Mouse (Mus musculus) CH12F3 (cell line): ENCODE measurements around the gene Trank1.

ENCODE experiments used
- in situ Hi-C: fragments of 300-500 bp; cut with MboI; formaldehyde crosslinking; loops from 2 replicates; pipeline ENCODE4 v1.14.3; 2020; ENCODE audit warnings: low sequenced_read_pairs

Trank1 gene

GRCm38 (mm10) chr9:111377868-111378267, 66.3 kb downstream of the Trank1 start:
- in situ Hi-C loops = no loop called here

- in situ Hi-C loops = no loop called here
Observed at GRCm38 (mm10) chr9:111381056-111382025, 69.8 kb downstream of the Trank1 start.

- in situ Hi-C loops = no loop called here
Observed at GRCm38 (mm10) chr9:111382469-111382868, 70.9 kb downstream of the Trank1 start.

- in situ Hi-C loops = no loop called here
Observed at GRCm38 (mm10) chr9:111383046-111383445, 71.5 kb downstream of the Trank1 start.

- in situ Hi-C loops = no loop called here
Observed at GRCm38 (mm10) chr9:111383756-111384155, 72.2 kb downstream of the Trank1 start.

GRCm38 (mm10) chr9:111385526-111386491, 74.3 kb downstream of the Trank1 start:
- in situ Hi-C loops = no loop called here

DNA sequence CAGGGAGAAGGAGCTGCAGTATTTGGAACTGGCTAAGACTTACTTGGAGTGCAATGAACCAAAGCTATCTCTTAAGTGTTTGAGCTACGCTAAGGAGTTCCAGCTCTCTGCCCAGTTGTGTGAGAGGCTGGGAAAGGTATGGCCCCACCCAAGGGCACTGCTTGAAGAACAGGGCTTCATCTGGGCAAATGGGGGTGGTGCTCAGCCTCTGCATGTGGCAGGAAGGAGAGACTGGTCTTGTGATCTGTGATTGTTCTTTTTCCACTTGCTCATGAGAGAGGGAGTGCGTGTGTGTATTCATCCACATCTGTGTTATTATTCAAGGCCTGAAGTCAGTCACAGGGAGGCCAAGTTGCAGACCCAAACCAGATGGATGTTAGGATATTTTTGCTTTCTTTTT, 75.0 kb downstream of the Trank1 start:
- in situ Hi-C loops = no loop called here

- in situ Hi-C loops = no loop called here
Observed at GRCm38 (mm10) chr9:111387576-111387975, 76.0 kb downstream of the Trank1 start.

- in situ Hi-C loops = no loop called here
Observed at GRCm38 (mm10) chr9:111390016-111390415, 78.5 kb downstream of the Trank1 start.

DNA sequence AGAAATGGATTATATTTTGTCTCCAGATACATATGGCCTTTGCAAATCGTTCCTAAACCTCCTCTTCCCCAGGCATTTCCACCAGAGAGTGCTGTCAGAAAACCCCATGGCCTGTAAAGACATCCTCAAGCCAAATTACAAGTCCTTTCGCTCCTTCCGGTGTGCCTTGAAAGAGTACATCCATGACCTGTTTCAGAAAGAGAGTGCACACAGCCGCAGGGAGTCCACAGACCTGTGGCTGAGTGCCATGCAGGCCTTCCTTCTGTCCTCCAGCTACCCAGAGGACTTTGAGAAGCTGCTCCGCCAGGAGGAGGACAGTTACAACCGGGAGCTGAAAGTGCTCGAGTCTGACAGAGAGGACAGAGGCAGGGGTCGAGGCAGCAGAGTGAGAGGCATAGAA, 79.5 kb downstream of the Trank1 start:
- in situ Hi-C loops = no loop called here

DNA sequence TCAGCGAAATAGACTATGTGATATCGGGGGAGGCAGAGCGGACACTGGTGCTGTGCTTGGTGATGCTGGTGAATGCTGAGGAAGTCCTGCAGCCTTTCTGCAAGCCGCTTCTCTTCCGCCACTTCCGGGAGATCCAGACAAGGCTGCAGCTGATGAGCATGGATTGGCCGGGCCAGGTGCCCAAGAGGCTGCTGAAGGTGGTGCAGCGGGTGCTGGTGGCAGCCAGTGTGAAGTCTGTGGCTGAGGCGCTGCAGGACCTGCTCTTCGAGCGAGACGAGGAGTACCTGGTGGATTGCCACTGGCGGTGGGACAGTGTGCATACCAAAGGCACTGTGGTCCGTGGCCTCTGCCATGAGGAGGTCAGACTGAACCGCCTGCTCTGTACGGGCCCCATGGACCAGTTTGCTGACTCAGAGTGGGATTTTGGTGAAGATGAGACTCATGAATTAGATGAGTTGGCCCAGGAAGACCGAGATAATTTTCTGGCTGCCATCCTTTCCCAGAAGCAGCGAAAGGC, 80.4 kb downstream of the Trank1 start:
- in situ Hi-C loops = no loop called here

- in situ Hi-C loops = no loop called here
Observed at GRCm38 (mm10) chr9:111395265-111395664, 83.7 kb downstream of the Trank1 start.

DNA sequence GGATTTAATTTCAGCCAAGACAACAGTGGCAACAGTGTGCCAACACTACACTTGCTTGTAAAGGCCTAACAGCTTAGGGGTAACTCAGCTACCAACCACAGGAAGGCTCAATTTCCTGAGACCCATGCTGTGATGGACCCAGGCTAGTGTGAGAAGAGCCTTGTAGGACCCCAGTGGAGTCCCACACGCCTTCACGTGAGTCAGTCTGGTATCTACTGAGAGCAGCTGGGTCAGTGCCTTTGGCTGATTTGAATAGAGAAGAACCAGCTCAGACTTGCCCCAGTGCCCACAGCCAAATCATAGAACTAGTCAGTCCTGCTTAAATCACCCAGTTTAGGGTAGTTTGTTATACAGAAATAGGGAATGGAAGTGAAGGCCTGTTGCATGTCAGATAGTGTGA, 86.5 kb downstream of the Trank1 start:
- in situ Hi-C loops = no loop called here

DNA sequence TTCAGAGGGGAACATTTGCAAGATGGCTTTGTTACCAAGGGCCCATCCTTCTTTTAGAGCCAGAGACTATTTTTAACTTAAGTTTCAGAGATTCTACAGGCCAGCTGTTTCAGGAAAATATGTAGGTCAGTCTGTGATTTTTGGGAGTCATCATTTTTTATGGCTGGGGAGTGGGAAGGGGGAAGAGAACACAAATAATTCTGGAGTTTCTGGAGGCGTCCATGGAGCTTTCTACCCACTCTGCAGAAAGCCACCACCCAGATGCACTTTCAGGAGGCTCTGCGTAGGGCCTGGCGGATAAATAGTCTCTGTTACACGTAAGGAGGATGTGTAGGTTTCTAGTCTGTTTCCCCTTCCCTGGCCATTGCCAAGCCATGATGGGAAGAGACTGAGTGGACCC, 88.5 kb downstream of the Trank1 start:
- in situ Hi-C loops = no loop called here

GRCm38 (mm10) chr9:111403159-111403558, 91.6 kb downstream of the Trank1 start:
- in situ Hi-C loops = no loop called here

- in situ Hi-C loops = no loop called here
Observed at GRCm38 (mm10) chr9:111404346-111405079, 93.0 kb downstream of the Trank1 start.

DNA sequence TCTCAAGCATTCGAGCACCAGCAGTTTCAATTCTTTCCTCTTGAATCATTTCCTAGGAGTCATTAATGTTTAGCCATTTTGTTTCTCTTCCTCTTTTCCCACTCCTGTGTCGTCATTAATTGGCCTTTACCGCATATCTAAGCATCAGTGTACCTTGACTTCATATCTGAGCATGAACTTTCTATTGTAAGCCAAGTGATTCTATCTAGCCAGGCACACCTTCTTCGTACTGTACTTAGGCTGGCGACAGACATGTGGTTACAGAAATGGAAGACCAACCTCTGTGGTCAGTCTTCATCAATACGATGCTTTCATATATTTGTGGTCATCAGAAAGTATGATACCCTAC, 93.5 kb downstream of the Trank1 start:
- in situ Hi-C loops = no loop called here

GRCm38 (mm10) chr9:111408012-111408411, 96.5 kb downstream of the Trank1 start:
- in situ Hi-C loops = no loop called here

- in situ Hi-C loops = no loop called here
Observed at GRCm38 (mm10) chr9:111408427-111408826, 96.9 kb downstream of the Trank1 start.

- in situ Hi-C loops = no loop called here
Observed at GRCm38 (mm10) chr9:111412471-111413160, 101.1 kb downstream of the Trank1 start.
